Mouse (Mus musculus) lung, postnatal 0 days (tissue): ENCODE measurements at regions not wholly inside any gene's neighbourhood (a gene's known extent, or its start where the extent isn't known, plus 50 kb on each side); places are given as distances from the start of the nearest gene placed in this dataset.

Source experiments
- CTCF ChIP-seq: IDR thresholded peaks from 2 replicates; pipeline ENCODE4 v1.5.1; 2016; ENCODE audit warnings: antibody characterized with exemption, mild to moderate bottlenecking
- EP300 ChIP-seq: IDR thresholded peaks from 2 replicates; pipeline ENCODE4 v1.6.1; 2016; ENCODE audit warnings: antibody characterized with exemption, mild to moderate bottlenecking, control low read depth

DNA sequence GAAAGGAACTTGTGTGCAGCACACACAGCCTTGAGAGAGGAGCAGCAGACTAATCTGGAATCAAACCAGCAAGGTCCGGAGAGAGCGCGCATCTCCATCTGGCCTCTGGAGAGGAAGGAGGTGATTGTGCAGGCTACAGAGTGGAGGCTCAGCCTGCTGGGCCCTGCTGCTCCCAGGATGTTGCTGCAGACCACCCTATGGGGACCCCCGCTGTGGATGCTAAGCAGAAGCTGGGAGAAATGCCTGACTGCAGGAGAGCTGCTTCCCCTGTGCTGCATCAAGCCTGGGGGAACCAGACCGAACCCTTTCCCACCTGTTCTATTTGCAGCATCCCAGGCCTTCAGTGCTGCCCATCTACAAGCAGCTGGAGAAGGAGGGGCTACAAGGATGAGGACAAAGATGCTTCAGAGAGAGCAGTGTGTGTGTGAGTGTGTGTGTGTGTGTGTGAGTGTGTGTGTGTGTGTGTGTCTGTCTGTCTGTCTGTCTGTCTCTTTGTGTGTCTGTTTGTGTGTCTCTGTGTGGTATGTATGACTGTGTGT is 311.2 kb upstream of the Noct start:
- no peak for TF ChIP-seq CTCF
- no peak for TF ChIP-seq EP300
